Mouse (Mus musculus) c-Kit-positive CD71-positive TER-119-positive erythroid progenitor cells, embryonic 14.5 days (primary cell): ENCODE results near the gene Ttll1.

Experiments
- DNase-seq: peaks from one replicate; pipeline ENCODE4 v3.0.0-alpha.2; 2013; ENCODE audit warnings: low spot score

The Ttll1 gene

DNA sequence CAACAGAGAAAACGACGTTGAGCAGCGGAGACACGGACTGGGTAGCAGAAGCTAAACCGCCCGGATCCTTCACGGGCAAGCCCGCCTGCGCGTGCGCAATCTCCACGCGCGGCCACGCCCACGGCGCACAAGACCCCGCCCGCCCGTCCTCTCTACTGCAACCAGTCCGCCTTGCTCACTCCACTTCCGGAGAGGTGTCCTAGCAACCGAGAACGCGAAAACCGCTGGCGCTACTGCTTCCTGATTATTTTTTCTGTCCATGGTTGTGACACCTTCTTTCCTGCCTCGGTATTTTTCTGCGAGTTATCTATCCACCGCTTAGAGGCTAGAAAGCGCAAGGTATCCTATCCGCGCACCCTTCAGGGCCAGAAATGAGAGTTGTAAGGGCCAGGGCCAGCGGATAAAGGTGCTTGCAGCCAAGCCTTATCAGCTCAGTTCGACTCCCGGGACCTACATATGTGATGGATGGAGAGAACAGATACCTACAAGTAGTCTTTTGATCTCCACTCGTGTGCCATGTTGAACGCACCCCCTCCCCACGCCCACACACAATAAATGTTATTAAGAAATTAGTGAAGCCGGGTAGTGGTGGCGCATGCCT is at the start of gene Ttll1:
Ttll1 (minus strand) TSS at position 89 of the 601 bp plus-strand sequence.
- peak; percentile 87 for DNase-seq

DNA sequence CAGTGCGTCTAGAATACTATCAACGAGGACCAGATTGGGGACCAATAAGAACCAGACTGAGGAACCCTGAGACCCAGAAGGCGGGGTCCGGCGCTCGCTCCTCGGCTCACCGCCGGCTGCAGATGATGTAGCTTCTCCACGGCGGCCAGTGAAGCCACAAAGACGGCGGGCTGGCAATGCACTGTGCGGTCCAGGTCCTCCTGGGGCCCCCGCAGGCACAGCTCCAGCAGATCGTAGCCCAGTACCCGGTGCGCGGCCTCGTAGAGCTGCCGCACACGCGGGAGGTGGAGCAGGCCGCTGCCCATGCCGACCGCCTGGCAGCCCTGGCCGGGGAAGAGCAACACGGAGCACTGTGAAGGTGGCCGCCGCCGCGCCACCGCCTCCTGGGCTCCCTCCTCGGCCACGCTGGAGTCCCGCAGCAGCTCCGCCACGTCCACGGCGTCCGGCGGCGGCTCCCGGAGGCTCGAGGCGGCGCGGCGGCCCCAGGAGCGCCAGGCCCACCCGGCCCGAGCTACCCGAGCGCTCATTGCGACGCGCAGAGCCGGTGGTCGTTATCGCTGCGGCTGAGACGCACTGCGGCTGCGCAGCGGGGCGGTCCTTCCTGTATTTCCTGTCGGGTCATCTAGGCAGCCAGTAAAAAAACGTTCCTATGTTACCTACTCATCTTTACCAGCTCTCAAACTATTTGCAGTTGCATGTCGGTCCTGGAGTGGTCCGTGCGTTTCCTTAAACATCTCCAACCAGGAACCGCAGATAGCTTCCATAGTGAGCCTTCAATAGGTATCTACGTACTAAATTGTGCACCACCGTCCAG is 44.7 kb upstream of the Ttll1 start:
- peak; percentile 85 for DNase-seq

DNA sequence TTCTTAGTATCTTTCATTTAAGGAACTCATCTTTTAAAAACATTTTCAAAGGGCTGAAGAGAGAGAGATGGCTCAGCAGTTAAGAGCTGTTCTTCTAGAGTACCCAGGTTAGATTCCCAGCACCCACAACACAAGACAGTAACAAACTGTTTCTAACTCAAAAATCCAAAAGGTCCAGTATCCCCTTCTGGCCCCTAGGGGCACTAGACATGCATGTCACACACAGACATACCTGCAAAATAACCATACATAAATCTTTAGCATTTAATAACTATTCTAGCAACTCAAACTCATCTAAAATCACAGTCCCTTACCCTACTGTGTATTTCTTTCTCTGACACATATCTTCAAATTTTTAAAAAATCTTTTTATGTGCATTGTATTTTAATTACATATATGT is 43.1 kb upstream of the Ttll1 start:
- DNase-seq, result no peak

DNA sequence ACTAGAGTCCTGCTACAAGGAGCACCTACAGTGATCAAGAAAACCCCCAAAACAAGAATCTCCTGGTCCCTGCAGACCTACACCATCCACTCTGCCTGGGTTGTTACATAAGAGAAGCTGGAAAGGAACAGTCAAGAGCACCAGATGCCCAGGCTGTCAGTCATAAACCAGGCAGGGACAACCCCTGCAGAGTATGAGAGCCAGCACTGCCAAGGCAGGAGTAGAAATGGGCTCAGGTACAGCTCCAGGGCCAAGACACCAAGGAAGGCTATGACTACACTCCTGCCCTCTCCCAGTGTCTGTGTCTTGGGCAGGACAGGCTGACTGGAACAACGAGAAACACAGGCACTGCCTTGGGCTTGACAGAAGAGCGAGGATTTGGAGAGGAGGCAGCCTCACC is 39.4 kb upstream of the Ttll1 start:
- no peak for DNase-seq

DNA sequence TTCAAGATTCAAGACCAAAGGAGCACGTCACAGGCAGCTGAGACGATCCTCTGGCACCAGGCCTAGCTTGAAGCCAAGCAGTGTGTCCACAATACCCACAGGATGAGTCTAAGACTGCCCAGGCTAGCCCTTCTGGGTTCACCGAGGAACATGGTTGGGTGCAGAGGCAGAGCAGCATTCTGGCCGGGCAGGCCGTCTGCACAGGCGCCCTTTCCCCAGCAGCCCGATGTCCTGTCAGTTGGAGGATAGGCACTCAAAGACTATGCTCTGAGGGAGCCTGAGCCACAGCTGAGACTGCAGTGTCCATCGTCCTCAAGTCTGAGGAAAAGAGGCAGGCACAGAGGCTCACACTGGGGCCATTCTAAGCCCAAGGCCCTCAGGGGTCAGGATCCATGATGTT is 36.5 kb upstream of the Ttll1 start:
- DNase-seq, result no peak

DNA sequence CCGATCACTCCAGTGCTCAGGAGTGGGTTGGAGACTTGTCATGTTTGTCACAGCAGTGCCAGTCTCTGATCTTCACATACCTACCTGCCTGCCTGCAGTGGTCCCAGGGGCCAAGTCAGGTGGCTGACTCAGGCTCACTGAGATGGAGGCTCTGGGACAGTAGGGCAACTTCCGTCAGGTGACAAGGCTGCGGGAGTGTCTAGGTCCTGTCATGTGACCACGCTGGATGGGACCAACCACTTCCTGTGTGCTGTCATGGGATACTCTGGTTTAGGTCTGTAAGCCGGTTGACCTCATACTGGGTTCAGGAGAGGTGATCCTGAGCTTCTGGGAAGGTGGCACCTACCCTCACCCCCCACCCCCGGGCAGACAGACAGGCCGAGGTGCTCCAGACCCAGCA is 35.3 kb upstream of the Ttll1 start:
- DNase-seq, result no peak

DNA sequence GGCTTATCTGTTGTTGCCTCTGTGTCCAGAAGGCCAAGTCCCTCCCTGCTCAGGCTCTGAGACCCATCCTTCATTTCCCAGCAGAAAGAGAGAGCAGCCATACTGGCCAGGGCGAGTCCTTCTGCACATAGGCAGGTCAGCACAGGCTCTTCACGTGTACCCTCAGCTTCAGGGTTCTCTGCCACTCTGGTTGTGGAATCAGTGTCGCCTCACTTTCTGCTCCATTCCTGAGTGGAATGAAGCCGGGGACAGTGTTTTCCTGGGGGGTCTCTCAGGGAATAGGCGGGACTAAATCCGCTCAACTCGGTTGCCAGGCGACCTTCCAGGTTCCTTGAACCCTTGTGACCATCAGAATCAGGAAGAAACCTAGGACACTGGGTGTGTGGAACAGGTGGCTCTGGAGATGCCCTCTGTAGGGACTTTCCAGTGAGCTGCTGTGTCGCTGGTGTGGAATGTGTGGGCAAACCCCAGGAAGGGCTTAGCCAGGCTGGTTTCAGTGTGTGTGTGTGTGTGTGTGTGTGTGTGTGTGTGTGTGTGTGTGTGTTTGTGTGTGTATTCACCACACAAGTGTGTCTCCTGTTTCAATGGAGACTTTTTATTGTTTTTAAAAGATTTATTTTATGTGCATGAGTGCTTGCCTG is 31.1 kb upstream of the Ttll1 start:
- DNase-seq, result no peak

DNA sequence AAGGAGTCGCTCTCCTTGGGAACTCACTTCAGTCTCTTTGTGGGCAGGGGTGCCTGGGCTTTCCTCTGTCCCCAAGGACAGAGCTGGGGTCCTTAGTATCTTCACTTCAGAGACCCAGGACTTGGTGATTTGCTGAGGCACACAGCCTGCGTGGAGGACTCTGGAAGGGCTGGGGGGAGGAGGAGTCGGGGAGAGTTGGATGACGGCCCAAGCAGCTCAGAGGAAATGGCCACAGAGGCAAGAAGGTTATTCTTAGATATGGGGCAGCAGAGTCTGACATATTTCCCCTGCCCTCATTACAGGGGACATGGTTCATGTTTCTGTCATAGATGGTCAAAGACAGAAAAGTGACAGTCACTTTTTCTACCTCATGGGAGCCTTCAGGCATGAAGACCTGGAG is 29.2 kb upstream of the Ttll1 start:
- no peak for DNase-seq

DNA sequence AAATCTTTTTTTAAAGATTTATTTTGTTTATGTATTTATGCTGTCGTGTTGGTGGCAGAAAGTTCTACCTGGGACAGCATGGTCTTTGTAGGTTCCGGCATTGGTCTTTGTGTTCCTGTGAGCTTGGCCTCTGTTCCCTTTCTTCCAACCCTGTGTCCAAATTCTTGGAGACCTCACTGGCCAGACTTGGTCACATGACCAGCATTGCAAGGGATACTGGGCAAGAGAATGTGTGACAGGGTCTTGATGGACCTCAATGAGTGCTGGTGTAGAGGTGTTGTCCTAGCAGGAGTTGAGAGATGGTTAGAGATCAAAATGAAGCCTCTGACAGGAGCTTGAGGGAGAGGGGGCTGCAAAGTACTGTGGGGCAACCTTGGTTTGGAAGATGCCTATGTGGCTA is 28.2 kb upstream of the Ttll1 start:
- DNase-seq, result no peak

DNA sequence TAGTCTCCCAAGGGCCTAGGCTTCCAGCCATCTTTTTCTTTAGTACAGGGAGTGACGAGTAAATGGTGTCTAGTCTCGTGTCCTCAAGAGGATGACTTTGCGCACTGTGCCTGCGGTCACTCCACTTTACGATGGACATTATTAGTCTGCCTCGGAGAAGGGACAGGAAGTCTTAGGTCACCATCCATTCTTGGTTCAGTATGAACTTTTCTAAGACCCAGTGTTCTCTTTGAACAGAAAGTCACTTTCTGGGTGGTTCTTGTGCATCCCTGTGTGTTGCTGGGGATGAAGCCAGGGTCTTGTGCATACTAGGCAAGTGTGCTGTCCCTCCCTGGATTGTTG is 25.2 kb upstream of the Ttll1 start:
- DNase-seq, result no peak

DNA sequence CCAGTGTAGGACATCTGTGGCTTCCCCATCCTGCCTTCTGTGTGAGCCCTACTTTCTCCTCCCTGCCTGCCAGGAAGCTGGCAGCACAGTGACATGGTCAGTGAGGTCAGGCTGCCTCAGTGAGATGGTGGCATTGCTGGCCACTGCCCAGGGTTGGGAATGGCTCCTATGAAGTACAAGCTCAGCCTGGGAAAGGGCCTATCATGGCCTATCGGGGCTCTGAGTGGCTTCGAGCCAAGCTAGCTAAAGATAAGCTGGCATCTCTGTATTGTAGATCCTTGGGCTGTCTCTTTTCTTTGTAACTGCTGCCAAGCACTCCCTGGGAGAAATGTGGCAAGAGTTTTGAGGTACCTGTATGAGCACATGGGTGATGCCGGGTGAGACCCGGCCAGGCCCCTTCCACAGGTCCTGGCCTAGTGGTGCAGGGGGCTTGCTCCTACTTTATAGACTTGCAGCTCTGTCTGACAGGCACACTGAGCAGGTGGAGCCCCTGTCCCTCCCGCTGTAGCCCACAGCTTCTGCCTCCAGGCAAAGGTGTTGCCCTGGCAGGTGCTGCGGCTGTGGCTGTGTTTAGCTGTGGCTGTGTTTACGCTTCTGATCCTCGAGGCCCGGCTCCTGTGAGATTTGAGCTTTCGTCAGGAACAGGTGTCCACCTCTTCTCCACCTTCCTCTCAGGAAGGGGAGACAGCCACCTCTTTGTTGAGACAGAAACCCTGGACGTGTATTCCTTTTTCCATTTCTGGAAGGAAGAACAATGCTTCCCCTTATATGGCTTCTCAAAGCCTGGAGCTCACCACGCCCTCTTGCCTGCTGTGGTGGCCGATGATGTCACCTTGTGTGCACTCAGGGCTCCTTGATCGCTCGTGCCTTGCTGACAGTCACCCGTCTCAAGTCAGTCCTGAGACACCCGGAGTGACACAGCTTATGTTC is 24.5 kb upstream of the Ttll1 start:
- DNase-seq, result no peak

DNA sequence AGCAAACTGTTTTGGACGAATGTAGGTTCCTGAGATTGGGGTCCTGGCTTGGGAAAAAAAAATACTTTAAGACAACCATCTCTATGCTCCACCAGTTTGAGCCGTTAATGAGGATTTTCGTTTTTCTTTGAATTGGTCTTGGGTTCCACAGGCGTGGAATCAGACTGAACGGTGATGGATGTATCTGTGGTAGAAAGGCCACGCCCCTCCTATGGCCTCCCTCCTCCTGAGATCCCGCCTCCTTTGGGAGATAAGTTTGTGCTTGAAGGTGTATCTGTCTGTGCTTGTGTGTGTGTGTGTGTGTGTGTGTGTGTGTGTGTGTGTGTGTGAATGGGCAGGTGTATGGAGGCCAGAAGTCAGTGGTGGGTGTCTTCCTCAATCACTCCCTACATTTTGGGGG is 21.9 kb upstream of the Ttll1 start:
- no peak for DNase-seq

DNA sequence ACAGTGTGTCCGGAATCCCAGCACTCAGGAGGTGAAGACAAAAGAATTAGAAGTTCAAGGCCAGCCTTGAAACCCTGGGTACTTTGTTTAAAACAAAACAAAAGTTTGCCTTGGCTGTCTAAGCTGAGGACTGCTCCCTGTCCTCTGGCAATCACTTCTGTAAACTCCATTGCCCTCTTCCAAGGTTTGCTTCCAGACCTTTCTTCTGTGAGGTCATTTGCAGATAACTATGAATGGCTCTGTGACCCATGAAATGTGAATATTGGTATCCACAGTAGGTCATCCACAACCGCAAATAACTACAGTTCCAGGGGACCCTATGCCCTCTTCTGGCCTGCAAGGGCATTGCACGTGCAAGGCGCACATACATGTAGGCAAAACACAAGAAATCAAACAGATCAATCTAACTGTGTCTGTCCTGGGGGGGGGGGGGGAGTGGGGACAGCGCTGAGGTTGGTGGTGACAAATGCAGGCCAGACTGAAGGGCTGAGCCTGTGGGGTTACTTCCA is 21.3 kb upstream of the Ttll1 start:
- no peak for DNase-seq

DNA sequence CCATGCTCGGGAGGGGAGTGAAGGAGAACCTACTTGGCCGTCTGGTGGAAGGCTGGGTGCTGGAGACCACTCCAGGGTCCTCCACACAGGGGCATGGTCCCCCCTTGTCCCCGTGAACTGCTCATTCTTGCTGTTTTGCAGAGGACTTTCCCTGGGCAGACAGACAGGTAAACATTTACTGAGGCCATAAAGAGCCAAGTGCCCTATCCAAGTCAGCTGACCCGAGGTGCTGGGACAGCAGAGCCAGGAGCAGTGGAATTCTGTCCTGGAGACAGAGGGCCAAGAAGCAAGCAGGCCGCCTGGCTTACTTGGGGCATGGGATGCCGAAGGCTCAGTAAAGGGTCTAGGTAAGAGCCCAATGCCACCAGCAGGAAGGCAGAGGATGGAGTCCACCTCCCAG is 20.0 kb upstream of the Ttll1 start:
- DNase-seq, result no peak

DNA sequence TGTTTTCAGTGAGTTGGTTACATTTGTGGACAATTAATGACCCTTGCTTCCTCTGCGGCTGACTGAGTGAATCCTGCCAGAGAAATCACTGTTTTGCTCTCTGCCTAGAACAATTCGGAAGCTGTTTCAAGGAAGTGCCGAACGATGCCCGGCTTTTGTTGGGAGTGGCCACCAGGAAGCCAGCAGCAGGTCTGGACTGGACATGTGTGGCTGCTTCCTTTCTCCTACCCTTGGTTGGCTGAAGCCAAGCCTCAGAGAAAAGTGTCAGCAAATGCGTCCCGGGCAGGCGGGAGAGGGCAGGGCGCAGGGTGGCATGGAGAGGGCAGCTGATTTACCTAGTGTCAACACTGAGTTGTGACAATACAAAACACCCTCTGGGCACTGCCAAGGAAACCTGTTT is 19.5 kb upstream of the Ttll1 start:
- DNase-seq, result no peak

DNA sequence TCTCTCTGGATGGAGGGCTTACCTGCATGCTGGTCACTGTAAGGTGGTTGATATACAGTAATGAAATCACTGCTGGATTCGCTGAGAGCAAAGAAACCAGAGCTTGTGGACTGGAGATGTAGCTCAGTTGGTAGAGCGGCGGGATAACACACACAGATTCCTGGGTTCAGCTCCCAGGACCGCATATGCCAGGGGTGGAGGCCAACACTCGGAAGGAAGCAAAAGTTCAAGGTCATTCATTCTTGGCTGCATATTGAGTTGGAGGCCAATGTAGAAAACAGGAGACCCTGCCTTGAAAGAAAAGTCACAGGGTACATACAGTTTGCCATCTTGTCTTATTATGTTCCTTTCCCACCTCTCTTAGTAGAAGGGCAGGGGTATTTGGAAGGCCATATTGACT is 19.1 kb upstream of the Ttll1 start:
- no peak for DNase-seq

DNA sequence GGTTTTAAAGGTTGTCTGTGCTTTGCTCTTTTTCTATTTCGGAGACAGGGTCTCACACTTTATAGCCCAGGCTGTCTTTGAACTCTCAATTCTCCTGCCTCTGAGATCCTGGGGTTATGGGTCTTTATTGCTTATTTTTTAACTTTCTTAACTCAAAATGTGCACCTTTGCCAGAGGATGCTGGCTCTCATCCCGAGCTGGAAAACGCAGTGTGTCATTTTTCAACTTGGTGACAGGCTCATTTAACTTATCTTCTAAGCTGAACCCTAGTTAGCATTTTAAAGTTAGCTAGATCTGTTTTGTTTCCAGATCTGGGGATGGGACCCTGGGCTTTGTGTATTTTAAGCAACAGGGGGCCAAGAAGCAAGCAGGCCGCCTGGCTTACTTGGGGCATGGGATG is 18.2 kb upstream of the Ttll1 start:
- no peak for DNase-seq

DNA sequence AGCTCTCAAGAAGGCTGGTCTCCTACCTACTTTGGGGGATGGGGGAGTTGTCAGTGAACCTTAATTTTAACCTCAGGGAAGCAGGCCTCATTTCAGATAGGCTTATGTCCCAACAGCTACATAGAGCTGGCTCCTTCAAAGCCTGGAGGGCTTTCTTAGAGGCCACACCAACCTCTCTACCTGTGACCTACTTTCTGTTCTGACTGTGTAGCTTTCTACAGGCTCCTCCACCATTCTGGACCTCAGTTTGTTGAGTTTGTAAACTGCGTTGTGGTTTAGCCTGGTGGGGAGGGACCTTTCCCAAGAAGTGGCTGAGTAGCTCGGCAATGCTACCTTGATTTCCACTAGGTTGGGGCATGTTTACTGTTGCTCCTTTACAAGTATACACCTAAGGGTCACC is 17.1 kb upstream of the Ttll1 start:
- DNase-seq, result no peak

DNA sequence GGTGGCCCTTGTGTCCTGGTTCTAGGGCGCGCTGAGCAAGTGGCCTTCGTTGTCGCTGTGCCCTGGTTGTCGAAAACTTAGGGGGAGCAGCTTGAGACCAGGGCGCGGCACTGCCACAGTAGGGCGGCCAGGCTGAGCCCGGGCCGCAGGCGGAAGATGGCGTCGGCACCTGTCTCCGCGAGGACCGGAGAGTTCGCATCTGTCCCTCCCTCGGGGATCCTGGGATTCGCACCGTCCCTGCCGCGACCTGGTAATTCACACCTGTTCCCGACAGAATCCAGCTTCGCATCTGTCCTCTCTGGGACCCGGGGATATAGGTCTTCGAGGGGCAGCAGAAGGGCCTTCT is 16.4 kb upstream of the Ttll1 start:
- DNase-seq, result no peak

DNA sequence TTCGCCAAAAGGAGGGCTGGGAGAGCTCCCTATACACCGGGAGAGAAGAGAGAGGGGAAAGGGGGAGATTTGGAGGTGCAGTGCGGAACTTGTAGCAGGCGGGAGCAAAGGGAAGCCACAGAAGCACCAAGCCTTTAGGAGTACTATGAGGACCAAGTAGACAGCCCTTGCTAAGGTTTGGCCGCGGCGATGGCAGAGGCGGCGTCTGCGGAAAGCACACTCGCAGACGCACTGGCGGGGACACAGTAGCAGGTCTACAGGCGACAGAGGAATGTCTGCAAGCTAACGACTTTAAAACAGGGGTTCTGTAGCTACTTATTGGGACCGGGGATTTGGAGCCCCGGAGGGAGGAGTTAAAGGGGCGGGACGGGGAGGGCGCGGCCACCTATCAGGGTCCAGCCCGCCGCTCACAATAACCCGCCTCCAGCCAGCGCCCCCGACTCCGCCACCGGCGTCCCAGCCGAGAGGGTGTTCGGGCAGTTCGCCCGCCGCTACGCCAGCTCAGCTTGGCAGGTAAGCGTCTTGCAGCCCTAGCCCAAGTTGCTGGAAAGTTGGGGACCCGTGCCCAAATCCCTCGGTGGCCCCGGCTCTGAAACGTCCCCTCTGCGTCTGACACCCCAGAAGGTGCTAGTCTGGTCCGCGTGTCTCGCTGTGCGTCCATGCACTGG is 15.9 kb upstream of the Ttll1 start, which contains the start of gene Bik:
Bik (plus strand) TSS at position 439 of the 668 bp plus-strand sequence.
- peak; percentile 15 for DNase-seq

DNA sequence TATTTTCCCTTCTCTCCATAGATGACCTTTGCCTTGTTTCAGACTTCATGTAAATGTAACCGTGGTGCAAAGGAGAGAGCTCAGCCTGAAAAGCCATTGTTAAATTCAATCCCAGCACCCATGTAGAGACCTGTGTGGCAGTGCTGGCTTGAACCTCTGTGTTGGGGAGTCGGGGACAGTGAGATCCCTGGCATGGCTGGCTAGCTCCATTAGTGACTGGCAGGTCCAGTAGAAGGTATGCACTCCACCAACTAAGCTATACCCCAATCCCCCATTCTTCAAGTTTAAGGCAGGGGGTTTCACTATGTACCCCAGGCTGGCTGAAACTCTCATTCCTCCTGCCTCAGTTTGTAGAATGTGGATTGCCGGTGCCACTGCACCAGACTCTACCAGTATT is 13.6 kb upstream of the Ttll1 start:
- DNase-seq, result no peak
